Mouse (Mus musculus): ENCODE measurements around the gene Gm20388. TPM values are rescaled to one million over a fixed set of nuclear protein-coding genes. Genes with fewer than 3 reads are reported as not detected.

The Gm20388 gene
- polyA plus RNA-seq, 1 experiment from 2014 or later = 1.4 TPM

DNA sequence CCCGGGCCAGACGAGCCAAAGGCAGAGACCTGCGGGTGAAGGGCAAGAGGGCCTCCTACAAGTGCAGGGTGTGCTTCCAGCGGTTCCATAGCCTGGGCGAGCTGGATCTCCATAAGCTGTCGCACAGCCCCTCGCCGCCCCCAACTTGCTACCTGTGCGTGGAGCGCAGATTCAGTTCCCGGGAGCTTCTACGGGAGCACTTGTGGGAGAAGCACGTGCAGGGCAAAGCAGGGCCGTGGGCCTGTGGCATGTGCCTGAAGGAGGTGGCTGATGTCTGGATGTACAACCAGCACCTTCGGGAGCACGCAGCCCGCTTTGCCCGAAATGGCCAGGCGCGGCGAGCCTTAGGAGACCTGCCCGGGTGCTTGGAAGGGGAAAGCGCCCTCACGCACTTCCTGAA, 2358.2 kb downstream of the Gm20388 start:
- H3K4me3 ChIP-seq (ENCODE audit: low read depth, low read length) = peak overlapping the region; percentile 56
- H3K27ac ChIP-seq (ENCODE audit: low read length) = no peak overlapping the region
- no peaks in the 10 kb centered on the region for H3K36me3 ChIP-seq (ENCODE audit: control insufficient read depth, insufficient read depth)
- ATAC-seq (ENCODE audit: low read depth) = no peak
- H3K9ac ChIP-seq (ENCODE audit: low read depth, low read length) = peak overlapping the region; percentile 52; the same call in 1 of the 2 replicates
- no peaks in the 10 kb centered on the region for H3K9me3 ChIP-seq (replicated peaks; ENCODE audit: control insufficient read depth, low read length)
- H3K4me1 ChIP-seq (ENCODE audit: control insufficient read depth, low read depth, low read length) = peaks cover 15% of the 10 kb centered on the region
- peaks cover 25% of the 10 kb centered on the region for H3K27me3 ChIP-seq (ENCODE audit: control insufficient read depth, insufficient read depth, low read depth, low read length)
- 66% methylated on average over 24 of the region's 24 CpGs for WGBS (ENCODE audit: insufficient replicate concordance)
- H3K4me2 ChIP-seq (ENCODE audit: low read depth, low read length) = peak overlapping the region; percentile 81

DNA sequence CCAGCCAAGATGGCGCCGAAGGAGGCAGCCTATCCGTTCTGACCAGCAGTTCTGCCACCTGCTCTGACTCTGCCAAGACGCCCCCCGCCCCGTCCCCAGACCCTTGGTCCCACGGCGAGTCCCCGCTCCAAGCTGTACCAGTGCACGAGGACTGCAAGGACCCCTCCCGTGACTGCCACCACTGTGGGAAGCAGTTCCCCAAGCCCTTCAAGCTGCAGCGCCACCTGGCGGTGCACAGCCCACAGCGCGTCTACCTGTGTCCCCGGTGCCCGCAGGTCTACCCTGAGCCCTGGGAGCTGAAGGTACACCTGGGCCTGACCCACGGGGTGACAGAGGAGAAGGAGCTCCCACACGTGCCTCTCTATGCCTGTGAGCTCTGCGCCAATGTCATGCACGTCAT, 2358.8 kb downstream of the Gm20388 start:
- H3K4me2 ChIP-seq (ENCODE audit: low read depth, low read length) = peak overlapping the region; percentile 81
- H3K4me3 ChIP-seq (ENCODE audit: low read depth, low read length) = peak overlapping the region; percentile 56
- 3% methylated on average over 21 of the region's 21 CpGs for WGBS (ENCODE audit: insufficient replicate concordance)
- peaks cover 20% of the 10 kb centered on the region for H3K27me3 ChIP-seq (ENCODE audit: control insufficient read depth, insufficient read depth, low read depth, low read length)
- no peaks in the 10 kb centered on the region for H3K9me3 ChIP-seq (replicated peaks; ENCODE audit: control insufficient read depth, low read length)
- H3K9ac ChIP-seq (ENCODE audit: low read depth, low read length) = peak overlapping the region; percentile 52; the same call in 1 of the 2 replicates
- no peaks in the 10 kb centered on the region for H3K36me3 ChIP-seq (ENCODE audit: control insufficient read depth, insufficient read depth)
- H3K4me1 ChIP-seq (ENCODE audit: control insufficient read depth, low read depth, low read length) = peaks cover 20% of the 10 kb centered on the region
- peak; percentile 23; the same call in 1 of the 2 replicates for ATAC-seq (ENCODE audit: low read depth)
- H3K27ac ChIP-seq (ENCODE audit: low read length) = no peak overlapping the region

- peaks cover 32% of the 10 kb centered on the region for H3K4me1 ChIP-seq (ENCODE audit: control insufficient read depth, low read depth, low read length)
- H3K27me3 ChIP-seq (ENCODE audit: control insufficient read depth, insufficient read depth, low read depth, low read length) = peaks cover 19% of the 10 kb centered on the region
- WGBS (ENCODE audit: insufficient replicate concordance) = 68% methylated on average over 7 of the region's 7 CpGs
- no peaks in the 10 kb centered on the region for H3K36me3 ChIP-seq (ENCODE audit: control insufficient read depth, insufficient read depth)
- no peak overlapping the region for H3K9ac ChIP-seq (ENCODE audit: low read depth, low read length)
- H3K9me3 ChIP-seq (replicated peaks; ENCODE audit: control insufficient read depth, low read length) = no peaks in the 10 kb centered on the region
- no peak overlapping the region for H3K27ac ChIP-seq (ENCODE audit: low read length)
- H3K4me2 ChIP-seq (ENCODE audit: low read depth, low read length) = no peak overlapping the region
- H3K4me3 ChIP-seq (ENCODE audit: low read depth, low read length) = no peak overlapping the region
- ATAC-seq (ENCODE audit: low read depth) = no peak
Measured at GRCm38 (mm10) chr8:122270555-122270954, 2359.9 kb downstream of the Gm20388 start.

- Histone ChIP-seq H3K36me3 (ENCODE audit: control insufficient read depth, insufficient read depth) (no peaks in the 10 kb centered on the region), H3K27me3 (ENCODE audit: control insufficient read depth, insufficient read depth, low read depth, low read length) (peaks cover 17% of the 10 kb centered on the region), H3K9ac (ENCODE audit: low read depth, low read length) (no peak overlapping the region), H3K27ac (ENCODE audit: low read length) (peak overlapping the region; percentile 65), H3K4me3 (ENCODE audit: low read depth, low read length) (no peak overlapping the region), H3K9me3 (replicated peaks; ENCODE audit: control insufficient read depth, low read length) (no peaks in the 10 kb centered on the region), H3K4me1 (ENCODE audit: control insufficient read depth, low read depth, low read length) (peaks cover 56% of the 10 kb centered on the region), H3K4me2 (ENCODE audit: low read depth, low read length) (no peak overlapping the region)
- 4% methylated on average over 5 of the region's 5 CpGs for WGBS (ENCODE audit: insufficient replicate concordance)
- peak; percentile 67 for ATAC-seq (ENCODE audit: low read depth)
Measured at GRCm38 (mm10) chr8:122273152-122273551, 2362.5 kb downstream of the Gm20388 start.

DNA sequence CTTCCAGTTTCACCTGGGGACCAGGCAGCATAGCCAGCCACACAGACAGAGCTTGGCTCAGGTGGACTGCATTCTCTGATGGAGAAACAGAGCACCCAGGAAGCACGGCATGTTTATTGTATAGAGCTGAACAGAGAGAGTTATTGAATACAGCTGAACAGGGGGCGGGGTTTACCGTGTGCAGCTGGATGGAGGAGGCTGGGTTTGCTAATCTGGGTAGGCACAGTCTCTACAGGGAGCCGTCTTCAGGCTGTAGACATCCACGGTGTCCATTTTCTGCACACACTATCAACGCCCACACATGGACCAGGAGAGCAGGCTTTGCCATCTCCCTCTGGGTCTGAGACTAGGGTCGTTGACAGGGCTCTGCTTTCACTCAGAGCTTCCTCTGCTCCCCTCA, 2363.2 kb downstream of the Gm20388 start:
- H3K4me2 ChIP-seq (ENCODE audit: low read depth, low read length) = no peak overlapping the region
- peaks cover 56% of the 10 kb centered on the region for H3K4me1 ChIP-seq (ENCODE audit: control insufficient read depth, low read depth, low read length)
- 26% methylated on average over 7 of the region's 7 CpGs for WGBS (ENCODE audit: insufficient replicate concordance)
- H3K4me3 ChIP-seq (ENCODE audit: low read depth, low read length) = no peak overlapping the region
- 0 out of 2 replicates have a peak overlapping the region, but pooled peaks have one; percentile 30 for H3K9ac ChIP-seq (ENCODE audit: low read depth, low read length)
- peaks cover 16% of the 10 kb centered on the region for H3K27me3 ChIP-seq (ENCODE audit: control insufficient read depth, insufficient read depth, low read depth, low read length)
- peak; percentile 70 for ATAC-seq (ENCODE audit: low read depth)
- no peaks in the 10 kb centered on the region for H3K9me3 ChIP-seq (replicated peaks; ENCODE audit: control insufficient read depth, low read length)
- H3K36me3 ChIP-seq (ENCODE audit: control insufficient read depth, insufficient read depth) = no peaks in the 10 kb centered on the region
- H3K27ac ChIP-seq (ENCODE audit: low read length) = peak overlapping the region; percentile 65

- H3K4me3 ChIP-seq (ENCODE audit: low read depth, low read length) = no peak overlapping the region
- H3K9ac ChIP-seq (ENCODE audit: low read depth, low read length) = 0 out of 2 replicates have a peak overlapping the region, but pooled peaks have one; percentile 14
- H3K4me2 ChIP-seq (ENCODE audit: low read depth, low read length) = no peak overlapping the region
- H3K27me3 ChIP-seq (ENCODE audit: control insufficient read depth, insufficient read depth, low read depth, low read length) = peaks cover 13% of the 10 kb centered on the region
- WGBS (ENCODE audit: insufficient replicate concordance) = 50% methylated on average over 11 of the region's 11 CpGs
- no peaks in the 10 kb centered on the region for H3K9me3 ChIP-seq (replicated peaks; ENCODE audit: control insufficient read depth, low read length)
- H3K27ac ChIP-seq (ENCODE audit: low read length) = 0 out of 2 replicates have a peak overlapping the region, but pooled peaks have one; percentile 9
- peaks cover 52% of the 10 kb centered on the region for H3K4me1 ChIP-seq (ENCODE audit: control insufficient read depth, low read depth, low read length)
- no peaks in the 10 kb centered on the region for H3K36me3 ChIP-seq (ENCODE audit: control insufficient read depth, insufficient read depth)
- no peak for ATAC-seq (ENCODE audit: low read depth)
Measured at GRCm38 (mm10) chr8:122274651-122275391, 2364.2 kb downstream of the Gm20388 start.

GRCm38 (mm10) chr8:122276308-122276707, 2365.7 kb downstream of the Gm20388 start:
- Histone ChIP-seq H3K27ac (ENCODE audit: low read length) (peak overlapping the region; percentile 49), H3K4me1 (ENCODE audit: control insufficient read depth, low read depth, low read length) (peaks cover 65% of the 10 kb centered on the region), H3K4me3 (ENCODE audit: low read depth, low read length) (no peak overlapping the region), H3K36me3 (ENCODE audit: control insufficient read depth, insufficient read depth) (no peaks in the 10 kb centered on the region), H3K9me3 (replicated peaks; ENCODE audit: control insufficient read depth, low read length) (no peaks in the 10 kb centered on the region), H3K9ac (ENCODE audit: low read depth, low read length) (peak overlapping the region; percentile 6), H3K4me2 (ENCODE audit: low read depth, low read length) (no peak overlapping the region), H3K27me3 (ENCODE audit: control insufficient read depth, insufficient read depth, low read depth, low read length) (peaks cover under 1% of the 10 kb centered on the region; the same call in 1 of the 2 replicates)
- no peak for ATAC-seq (ENCODE audit: low read depth)
- 37% methylated on average over 5 of the region's 5 CpGs for WGBS (ENCODE audit: insufficient replicate concordance)

DNA sequence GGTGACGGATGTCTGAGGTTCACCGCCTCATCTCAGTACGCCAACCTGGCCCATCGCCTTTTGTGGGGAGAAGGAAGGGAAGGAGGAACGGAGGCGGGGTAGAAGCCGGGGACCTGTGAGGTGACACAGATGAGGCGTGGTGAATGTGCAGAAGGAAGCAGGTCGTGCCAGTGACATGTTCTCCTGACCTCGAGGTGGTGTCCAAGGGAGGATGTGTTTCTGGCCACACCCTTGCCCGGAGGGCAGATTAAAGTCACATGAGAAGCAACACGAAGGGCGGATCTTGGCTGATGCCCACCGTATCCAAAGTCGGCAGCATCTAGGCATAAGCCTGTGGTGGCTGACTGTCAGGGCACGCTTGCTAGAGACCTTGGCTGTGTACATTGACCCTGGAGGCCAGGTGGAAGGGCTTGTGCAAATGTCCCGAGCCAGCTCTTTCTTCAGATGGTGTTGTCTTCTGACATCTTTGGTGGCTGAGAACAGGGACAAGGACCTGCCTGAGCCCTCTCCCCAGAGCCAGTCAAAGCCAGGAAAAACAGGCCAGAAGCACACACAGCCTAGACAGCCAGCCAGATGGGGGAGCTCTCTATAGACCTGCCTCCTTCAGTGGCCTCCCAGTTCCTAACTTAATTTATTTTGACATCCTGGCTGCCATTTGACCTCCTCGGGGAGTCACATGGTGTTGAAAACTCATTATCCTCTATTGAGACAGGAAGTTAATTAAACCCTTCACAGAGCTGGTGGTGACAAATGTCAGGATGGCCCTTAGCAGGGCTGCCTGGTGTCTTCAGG, 2366.8 kb downstream of the Gm20388 start:
- no peak overlapping the region for H3K27ac ChIP-seq (ENCODE audit: low read length)
- no peaks in the 10 kb centered on the region for H3K9me3 ChIP-seq (replicated peaks; ENCODE audit: control insufficient read depth, low read length)
- H3K36me3 ChIP-seq (ENCODE audit: control insufficient read depth, insufficient read depth) = no peaks in the 10 kb centered on the region
- no peak for ATAC-seq (ENCODE audit: low read depth)
- peaks cover 65% of the 10 kb centered on the region for H3K4me1 ChIP-seq (ENCODE audit: control insufficient read depth, low read depth, low read length)
- H3K4me3 ChIP-seq (ENCODE audit: low read depth, low read length) = no peak overlapping the region
- no peak overlapping the region for H3K4me2 ChIP-seq (ENCODE audit: low read depth, low read length)
- WGBS (ENCODE audit: insufficient replicate concordance) = 61% methylated on average over 18 of the region's 18 CpGs
- no peak overlapping the region; the same call in 1 of the 2 replicates for H3K9ac ChIP-seq (ENCODE audit: low read depth, low read length)
- H3K27me3 ChIP-seq (ENCODE audit: control insufficient read depth, insufficient read depth, low read depth, low read length) = no peaks in the 10 kb centered on the region

All from liver, embryonic 16.5 days (tissue).